Mouse (Mus musculus) adrenal gland, adult 18-20 months (tissue): ENCODE measurements at regions not wholly inside any gene's neighbourhood (a gene's known extent, or its start where the extent isn't known, plus 50 kb on each side); places are given as distances from the start of the nearest gene placed in this dataset.

Source experiments
- DNase-seq, 2 experiments: peaks; one replicate each; pipeline ENCODE4 v3.0.0; 2021 to 2022; ENCODE audit warnings: low spot score in 2 of 2

GRCm38 (mm10) chr12:50734135-50734534, 85.2 kb upstream of the Prkd1 start:
- no peak for DNase-seq

- DNase-seq = no peak
These were observed 63.7 kb upstream of the Prkd1 start for GRCm38 (mm10) chr12:50712615-50713014.

GRCm38 (mm10) chr12:50709000-50709788, 60.3 kb upstream of the Prkd1 start:
- DNase-seq = no peak

GRCm38 (mm10) chr12:50698613-50699442, 49.9 kb upstream of the Prkd1 start:
- no peak for DNase-seq
